Mouse (Mus musculus): Measurements from ENCODE around the gene Mup8.

Gene Mup8

DNA sequence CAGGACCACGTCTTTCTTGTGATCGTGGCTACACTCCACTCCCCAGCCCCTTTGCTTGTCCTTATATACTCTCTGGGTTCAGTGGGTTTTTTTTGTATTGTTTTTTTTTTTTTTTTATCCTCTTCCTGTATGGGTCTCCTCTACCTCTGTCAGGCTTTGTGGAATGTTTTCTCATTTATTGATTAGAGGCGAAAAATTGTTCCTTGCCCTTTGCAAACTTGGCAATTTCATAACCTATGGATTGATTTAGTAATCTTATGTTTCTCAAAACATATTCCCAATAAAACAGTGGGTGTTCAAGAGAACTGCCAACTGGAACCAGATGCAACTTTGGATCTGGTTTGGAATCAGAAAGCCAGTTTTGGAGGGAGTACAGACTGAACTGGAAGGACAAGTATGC, at the start of gene Mup8:
Gene Mup8 (minus strand): TSS at position 101 of the 400 bp plus-strand sequence.
- 80% methylated on average over 3 of the region's 3 CpGs for WGBS

DNA sequence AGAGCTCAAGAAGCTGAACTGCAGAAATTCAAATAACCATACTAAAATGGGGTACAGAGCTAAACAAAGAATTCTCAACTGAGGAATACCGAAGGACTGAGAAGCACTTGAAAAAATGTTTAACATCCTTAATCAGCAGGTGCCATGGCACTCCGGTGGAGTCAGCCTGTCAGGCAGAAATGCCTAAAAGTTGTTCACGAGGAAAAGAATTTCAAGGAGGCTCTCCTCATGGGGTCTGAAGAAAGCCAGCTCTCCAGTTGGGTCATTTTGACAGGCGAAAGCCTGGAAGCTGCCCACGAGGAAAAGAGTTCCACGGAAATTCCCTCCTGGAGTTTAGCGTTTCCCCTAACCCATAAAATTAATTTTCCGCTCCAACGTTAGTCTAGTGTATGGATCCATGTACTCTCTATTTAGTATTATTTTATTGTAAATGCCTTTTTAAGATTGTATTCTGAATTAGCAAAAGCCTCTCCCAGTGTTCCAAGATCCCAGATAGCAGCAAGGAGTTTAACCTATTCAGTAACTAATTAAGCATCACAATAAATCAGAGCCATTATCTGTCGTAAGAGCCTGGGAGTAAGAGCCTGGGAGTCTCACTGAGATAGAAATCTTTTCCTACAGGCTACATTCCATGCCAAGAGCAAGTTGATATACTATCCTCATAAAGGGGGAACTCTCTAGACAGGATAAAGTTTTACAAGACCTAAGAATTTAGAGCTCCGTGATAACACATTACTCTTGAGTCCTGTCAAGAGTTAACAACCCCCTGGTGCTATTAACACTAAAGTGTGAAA, 43.8 kb upstream of the Mup8 start:
- WGBS: 78% methylated on average over 11 of the region's 11 CpGs

DNA sequence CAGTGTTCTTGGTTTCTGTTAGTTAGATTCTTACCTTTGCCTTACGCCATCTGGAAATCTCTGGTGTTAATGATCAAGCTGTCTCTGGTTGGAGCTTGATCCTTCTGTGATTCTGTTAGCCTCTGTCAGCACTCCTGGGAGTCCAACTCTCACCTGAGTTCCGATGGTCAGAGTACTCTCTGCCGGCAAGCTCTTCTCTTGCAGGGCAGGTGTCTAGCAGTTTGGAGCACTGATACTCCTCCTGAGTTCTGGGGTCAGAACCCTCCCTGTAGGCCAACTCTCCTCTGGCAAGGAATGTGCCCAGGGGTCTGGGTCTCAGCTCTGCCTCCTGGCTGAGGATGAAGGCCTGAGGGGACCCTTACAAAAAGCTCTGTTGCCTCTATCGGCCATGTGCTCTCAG, 40.3 kb upstream of the Mup8 start:
- 96% methylated on average over 3 of the region's 4 CpGs for WGBS

Data from cerebral cortex, adult 2 months (tissue).